Mouse (Mus musculus) heart, embryonic 10.5 days (tissue): ENCODE data around the gene Sept9. TPM values are rescaled to one million over a fixed set of nuclear protein-coding genes. Genes with fewer than 3 reads are reported as not detected.

Experiments used
- DNase-seq: peaks from one replicate; pipeline ENCODE4 v3.0.0-alpha.2; 2017; ENCODE audit warnings: low spot score
- H3K27ac ChIP-seq: fragments of 300-500 bp; sonication (generic); 2 replicates; pipeline ENCODE4 v1.5.1; 2016; ENCODE audit warnings: mild to moderate bottlenecking
- H3K27me3 ChIP-seq: fragments of 300-500 bp; sonication (generic); 2 replicates; pipeline ENCODE4 v1.6.1; 2016; ENCODE audit warnings: mild to moderate bottlenecking; ENCODE audit not compliant: poor library complexity, insufficient read depth, severe bottlenecking
- H3K36me3 ChIP-seq: fragments of 300-500 bp; sonication (generic); 2 replicates; pipeline ENCODE4 v1.6.1; 2016; ENCODE audit warnings: mild to moderate bottlenecking, moderate library complexity
- H3K4me1 ChIP-seq: fragments of 300-500 bp; sonication (generic); 2 replicates; pipeline ENCODE4 v1.6.1; 2016; ENCODE audit warnings: mild to moderate bottlenecking
- H3K4me3 ChIP-seq: fragments of 300-500 bp; sonication (generic); 2 replicates; pipeline ENCODE4 v1.5.1; 2016; ENCODE audit warnings: mild to moderate bottlenecking, moderate library complexity
- H3K9me3 ChIP-seq: fragments of 300-500 bp; sonication (generic); 2 replicates; pipeline ENCODE4 v1.6.1; 2016; ENCODE audit warnings: mild to moderate bottlenecking, moderate library complexity
- WGBS: fragments of 180-500 bp; shearing (Covaris S2); methylation state at CpG from one replicate; pipeline ENCODE4 v1.1.7; 2016; 5-methylcytosine and 5-hydroxymethylcytosine counted together
- polyA plus RNA-seq: library from polyadenylated mRNA; unstranded; fragments of >200 nt; fragmentation: Nextera tagmentation; extraction: Ambion mirVana; gene quantifications from 2 replicates; pipeline ENCODE4 v1.2.1, GENCODE M21; 2016

The Sept9 gene
- polyA plus RNA-seq, 1 experiment from 2014 or later, result 164 TPM

GRCm38 (mm10) chr11:117207436-117207835, 8.0 kb downstream of the Sept9 start:
- 67% methylated on average over 5 of the region's 5 CpGs for WGBS
- H3K4me1 ChIP-seq, result peaks cover 45% of the 10 kb centered on the region

GRCm38 (mm10) chr11:117208151-117208673, 8.8 kb downstream of the Sept9 start:
- no peak overlapping the region for H3K4me3 ChIP-seq
- no peaks in the 10 kb centered on the region for H3K36me3 ChIP-seq
- WGBS, result 75% methylated on average over 8 of the region's 8 CpGs
- peaks cover 25% of the 10 kb centered on the region for H3K27me3 ChIP-seq
- H3K4me1 ChIP-seq, result peaks cover 39% of the 10 kb centered on the region
- DNase-seq, result no peak
- H3K9me3 ChIP-seq, result no peaks in the 10 kb centered on the region
- no peak overlapping the region for H3K27ac ChIP-seq

More at GRCm38 (mm10) chr11:117207436-117207835, 8.0 kb downstream of the Sept9 start:
- no peak for DNase-seq
- Histone ChIP-seq H3K27me3 (peaks cover 33% of the 10 kb centered on the region), H3K9me3 (no peaks in the 10 kb centered on the region), H3K36me3 (no peaks in the 10 kb centered on the region), H3K4me3 (no peak overlapping the region), H3K27ac (no peak overlapping the region)

DNA sequence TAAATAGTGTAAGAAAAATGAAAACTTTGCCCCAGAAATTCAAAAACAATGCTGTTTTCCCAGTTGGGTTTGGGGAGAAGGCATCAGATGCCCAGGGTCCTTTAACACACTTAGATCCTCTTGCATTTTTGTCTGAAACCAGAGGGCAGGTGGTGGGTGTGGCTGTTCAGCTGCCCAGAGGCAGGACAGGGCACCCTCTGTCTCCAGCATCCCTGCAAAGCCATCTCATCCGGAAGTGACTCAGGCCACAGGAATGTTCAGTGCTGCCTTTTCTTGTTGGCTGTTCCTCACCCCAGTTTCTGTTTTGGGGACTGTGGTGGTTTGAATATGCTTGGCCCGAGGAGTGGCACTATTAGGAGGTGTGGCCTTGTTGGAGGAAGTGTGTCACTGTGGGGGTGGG, 17.3 kb downstream of the Sept9 start:
- Histone ChIP-seq H3K27ac (no peak overlapping the region), H3K4me1 (peaks cover 20% of the 10 kb centered on the region), H3K27me3 (peaks cover 11% of the 10 kb centered on the region; the same call in 1 of the 2 replicates), H3K9me3 (no peaks in the 10 kb centered on the region), H3K4me3 (no peak overlapping the region), H3K36me3 (no peaks in the 10 kb centered on the region)
- WGBS, result 65% methylated on average over 2 of the region's 2 CpGs
- no peak for DNase-seq

- Histone ChIP-seq H3K27me3 (peaks cover 6% of the 10 kb centered on the region; the same call in 1 of the 2 replicates), H3K4me3 (no peak overlapping the region), H3K36me3 (no peaks in the 10 kb centered on the region), H3K9me3 (no peaks in the 10 kb centered on the region), H3K27ac (no peak overlapping the region; the same call in 1 of the 2 replicates), H3K4me1 (peaks cover 32% of the 10 kb centered on the region)
- WGBS, result 81% methylated on average over 6 of the region's 6 CpGs
- no peak for DNase-seq
Measured at GRCm38 (mm10) chr11:117218070-117218469, 18.6 kb downstream of the Sept9 start.

DNA sequence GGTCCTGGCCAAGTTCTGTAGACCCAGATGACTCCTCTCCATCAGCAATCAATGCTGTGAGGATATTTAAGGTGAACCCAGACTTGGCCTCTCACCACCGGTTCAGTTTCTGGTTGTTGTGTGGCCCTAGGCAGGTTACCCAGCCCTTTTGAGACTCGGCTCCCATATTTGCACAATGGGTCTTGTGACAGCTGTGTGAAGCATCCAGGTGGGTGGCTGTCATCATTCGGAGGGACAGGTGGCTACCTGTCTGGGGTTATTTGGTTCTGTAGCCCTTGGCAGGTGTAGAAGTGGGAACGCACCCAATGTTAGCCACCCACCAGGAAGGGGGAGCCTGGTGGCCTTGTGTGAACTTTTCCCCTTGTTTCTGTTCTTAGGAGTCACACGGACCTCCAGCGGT, 19.0 kb downstream of the Sept9 start:
- H3K36me3 ChIP-seq, result no peaks in the 10 kb centered on the region
- H3K9me3 ChIP-seq, result no peaks in the 10 kb centered on the region

DNA sequence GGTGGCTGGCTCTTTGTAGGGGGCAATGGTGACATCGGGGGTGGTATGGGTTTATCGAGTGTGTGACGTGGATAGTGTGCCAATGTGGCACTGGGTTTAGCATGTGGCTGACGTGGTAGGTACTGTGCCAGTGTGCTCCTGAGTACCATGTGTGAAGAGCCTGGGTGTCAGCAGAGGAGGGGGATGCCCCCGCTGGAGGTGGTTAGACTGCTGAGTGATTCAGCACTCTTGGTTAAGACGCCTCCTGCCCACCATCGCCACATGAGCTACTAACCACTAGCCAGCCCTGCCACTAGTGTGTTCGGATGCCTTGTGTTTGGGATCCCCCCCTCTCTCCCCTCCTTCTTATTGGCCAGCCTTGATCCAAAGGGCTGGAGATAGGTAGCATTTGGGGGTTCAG, 21.3 kb downstream of the Sept9 start:
- H3K27ac ChIP-seq, result no peak overlapping the region
- H3K4me1 ChIP-seq, result peaks cover 31% of the 10 kb centered on the region
- no peaks in the 10 kb centered on the region for H3K9me3 ChIP-seq
- H3K27me3 ChIP-seq, result peaks cover 9% of the 10 kb centered on the region; the same call in 1 of the 2 replicates
- no peak overlapping the region for H3K4me3 ChIP-seq
- H3K36me3 ChIP-seq, result no peaks in the 10 kb centered on the region
- DNase-seq, result no peak
- 89% methylated on average over 8 of the region's 8 CpGs for WGBS

More for the DNA sequence above, 19.0 kb downstream of the Sept9 start:
- H3K27me3 ChIP-seq, result peaks cover 6% of the 10 kb centered on the region; the same call in 1 of the 2 replicates
- H3K27ac ChIP-seq, result no peak overlapping the region
- no peak for DNase-seq
- peaks cover 37% of the 10 kb centered on the region for H3K4me1 ChIP-seq
- no peak overlapping the region for H3K4me3 ChIP-seq
- WGBS, result 83% methylated on average over 6 of the region's 6 CpGs

DNA sequence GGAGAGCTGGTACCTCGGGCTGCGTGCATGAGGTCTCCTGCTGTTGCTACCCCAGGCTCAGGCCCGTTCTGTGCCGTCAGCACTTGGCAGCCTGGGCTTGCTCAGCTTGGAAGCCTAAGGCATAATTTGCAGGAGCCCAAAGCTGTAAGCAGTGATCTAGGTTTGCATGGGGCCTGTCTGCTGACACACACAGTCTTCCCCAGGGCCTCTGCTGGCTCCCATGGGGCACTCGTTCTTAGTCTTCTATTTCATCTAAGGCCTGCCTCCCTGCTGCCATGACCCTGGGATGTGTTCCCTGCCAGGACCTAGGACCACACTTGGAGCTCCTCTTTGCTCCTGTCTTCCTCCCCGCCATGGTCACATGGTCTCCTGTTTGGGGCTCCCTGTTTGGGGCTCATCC, 21.7 kb downstream of the Sept9 start:
- H3K4me3 ChIP-seq, result no peak overlapping the region
- no peak overlapping the region for H3K27ac ChIP-seq
- no peak for DNase-seq
- H3K36me3 ChIP-seq, result no peaks in the 10 kb centered on the region
- WGBS, result 69% methylated on average over 6 of the region's 6 CpGs
- H3K27me3 ChIP-seq, result peaks cover 9% of the 10 kb centered on the region; the same call in 1 of the 2 replicates
- H3K4me1 ChIP-seq, result peaks cover 31% of the 10 kb centered on the region
- no peaks in the 10 kb centered on the region for H3K9me3 ChIP-seq

GRCm38 (mm10) chr11:117222899-117223298, 23.4 kb downstream of the Sept9 start:
- H3K9me3 ChIP-seq, result no peaks in the 10 kb centered on the region
- no peaks in the 10 kb centered on the region for H3K36me3 ChIP-seq
- H3K4me1 ChIP-seq, result peaks cover 31% of the 10 kb centered on the region
- DNase-seq, result no peak
- H3K27ac ChIP-seq, result no peak overlapping the region
- WGBS, result 55% methylated on average over 8 of the region's 8 CpGs
- peaks cover 15% of the 10 kb centered on the region; the same call in 1 of the 2 replicates for H3K27me3 ChIP-seq
- no peak overlapping the region for H3K4me3 ChIP-seq

GRCm38 (mm10) chr11:117224804-117225203, 25.3 kb downstream of the Sept9 start:
- H3K4me3 ChIP-seq, result no peak overlapping the region
- H3K9me3 ChIP-seq, result no peaks in the 10 kb centered on the region
- WGBS, result 54% methylated on average over 4 of the region's 4 CpGs
- DNase-seq, result no peak
- H3K36me3 ChIP-seq, result no peaks in the 10 kb centered on the region
- peaks cover 35% of the 10 kb centered on the region for H3K4me1 ChIP-seq
- H3K27me3 ChIP-seq, result peaks cover 15% of the 10 kb centered on the region; the same call in 1 of the 2 replicates
- no peak overlapping the region for H3K27ac ChIP-seq

DNA sequence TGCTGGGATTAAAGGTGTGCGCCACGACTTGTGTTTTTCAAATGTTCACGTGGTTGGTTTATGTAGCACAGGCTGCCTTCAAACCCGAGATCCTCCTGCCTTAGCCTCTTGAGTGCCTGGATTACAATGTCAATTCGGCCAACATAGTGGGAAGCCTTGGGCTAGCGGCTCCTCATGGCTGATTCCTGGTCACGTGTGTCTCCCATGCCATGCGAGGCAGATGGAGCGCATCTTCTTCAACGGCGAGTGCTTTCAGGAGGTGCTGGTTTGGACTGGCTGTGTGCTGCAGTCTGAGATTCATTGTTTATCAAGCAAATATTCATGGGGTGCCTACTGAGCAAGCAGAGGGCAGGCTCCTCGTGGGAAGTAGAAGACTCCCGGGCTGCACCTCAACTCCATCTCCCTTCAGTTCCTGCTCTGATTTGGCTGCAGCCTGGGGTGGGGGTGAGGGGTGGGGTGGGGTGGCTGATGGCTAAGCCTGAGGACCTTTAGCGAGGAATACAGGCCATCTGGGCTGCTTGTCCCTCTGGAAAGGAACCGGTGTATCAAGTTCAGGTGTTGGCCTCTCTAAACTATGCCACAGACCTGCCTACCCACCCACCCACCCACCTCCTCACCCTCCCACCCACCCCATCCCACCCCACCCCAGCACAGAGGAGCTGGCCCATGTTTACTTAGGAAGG, 26.2 kb downstream of the Sept9 start:
- 82% methylated on average over 15 of the region's 15 CpGs for WGBS
- Histone ChIP-seq H3K4me1 (peaks cover 35% of the 10 kb centered on the region), H3K9me3 (no peaks in the 10 kb centered on the region), H3K27me3 (peaks cover 11% of the 10 kb centered on the region; the same call in 1 of the 2 replicates), H3K27ac (no peak overlapping the region), H3K36me3 (no peaks in the 10 kb centered on the region), H3K4me3 (no peak overlapping the region)
- DNase-seq, result no peak

GRCm38 (mm10) chr11:117226214-117226535, 26.7 kb downstream of the Sept9 start:
- Histone ChIP-seq H3K27me3 (0 out of 2 replicates have a peak, but pooled peaks cover 9% of the 10 kb centered on the region), H3K36me3 (no peaks in the 10 kb centered on the region), H3K27ac (no peak overlapping the region), H3K4me3 (no peak overlapping the region), H3K9me3 (no peaks in the 10 kb centered on the region), H3K4me1 (peaks cover 32% of the 10 kb centered on the region)
- no peak for DNase-seq
- 82% methylated on average over 5 of the region's 5 CpGs for WGBS

DNA sequence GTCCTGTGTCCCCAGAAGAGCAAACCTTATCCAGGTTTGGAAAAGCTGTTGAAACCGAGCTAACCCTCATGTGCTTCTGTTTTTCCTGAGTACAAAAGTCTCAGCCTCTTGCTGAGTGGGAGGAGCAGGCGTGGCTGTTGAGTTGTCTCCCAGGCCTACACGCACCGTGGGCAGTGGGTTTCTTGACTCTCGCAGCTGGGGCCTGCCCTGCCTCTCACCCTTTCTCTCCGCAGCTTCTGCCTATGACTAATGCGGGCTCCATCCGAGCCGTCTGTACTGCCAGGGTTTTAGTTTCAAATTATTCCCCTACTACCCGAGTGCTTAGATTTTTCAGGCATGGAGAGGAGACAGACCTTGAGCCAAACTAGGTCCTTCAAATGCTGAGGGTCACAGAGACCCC, 28.7 kb downstream of the Sept9 start:
- Histone ChIP-seq H3K4me3 (no peak overlapping the region), H3K4me1 (peaks cover 34% of the 10 kb centered on the region), H3K27me3 (0 out of 2 replicates have a peak, but pooled peaks cover 9% of the 10 kb centered on the region), H3K36me3 (no peaks in the 10 kb centered on the region), H3K27ac (no peak overlapping the region), H3K9me3 (no peaks in the 10 kb centered on the region)
- 64% methylated on average over 10 of the region's 10 CpGs for WGBS
- DNase-seq, result no peak

DNA sequence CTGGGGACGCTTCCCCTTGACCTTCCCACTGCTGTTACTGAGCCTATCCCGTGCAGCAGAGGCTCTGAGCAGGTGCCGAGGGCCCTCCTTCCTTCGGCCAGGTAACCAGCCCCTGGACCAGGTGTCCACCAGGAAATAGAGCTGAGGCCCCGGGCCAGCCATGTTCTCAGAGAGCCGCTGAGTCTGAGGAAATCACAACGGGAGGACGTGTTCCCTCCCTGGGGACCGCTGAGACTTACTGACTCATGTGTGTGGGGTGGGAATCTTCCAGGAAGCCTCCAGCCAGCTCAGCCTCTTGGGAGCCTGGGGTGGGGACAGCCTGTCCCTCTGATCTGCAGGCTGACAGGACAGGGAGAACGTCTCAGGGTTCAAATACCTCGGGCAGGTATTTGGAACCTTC, 32.1 kb downstream of the Sept9 start:
- Histone ChIP-seq H3K36me3 (no peaks in the 10 kb centered on the region), H3K27me3 (0 out of 2 replicates have a peak, but pooled peaks cover 17% of the 10 kb centered on the region), H3K4me1 (peaks cover 50% of the 10 kb centered on the region), H3K27ac (peak overlapping the region; percentile 75), H3K9me3 (no peaks in the 10 kb centered on the region), H3K4me3 (peak overlapping the region; percentile 51; the same call in 1 of the 2 replicates)
- 44% methylated on average over 11 of the region's 11 CpGs for WGBS
- no peak for DNase-seq
